Mouse (Mus musculus) forebrain, embryonic 15.5 days (tissue): Measurements from ENCODE around the gene Coch. TPM values are rescaled to one million over a fixed set of nuclear protein-coding genes. Genes with fewer than 3 reads are reported as not detected.
"Not testable (repeated sequence)": the region's sequence is repeated elsewhere in the genome, so short reads cannot be mapped to it uniquely, and the experiment has no call there.

ENCODE experiments used
- ATAC-seq: fragments of 200-750 bp; cut with Nextera tagmentation; replicated peaks from 2 replicates; pipeline ENCODE4 v1.8.0; 2017; ENCODE audit warnings: mild to moderate bottlenecking, moderate TSS enrichment, moderate library complexity
- H3K27ac ChIP-seq: fragments of 300-500 bp; sonication (generic); replicated peaks from 2 replicates; pipeline ENCODE4 v1.5.1; 2015; ENCODE audit warnings: mild to moderate bottlenecking, inconsistent platforms
- H3K27me3 ChIP-seq: fragments of 300-500 bp; sonication (generic); 2 replicates; pipeline ENCODE4 v1.6.1; 2015; ENCODE audit warnings: inconsistent platforms
- H3K36me3 ChIP-seq: fragments of 300-500 bp; sonication (generic); 2 replicates; pipeline ENCODE4 v1.6.1; 2015; ENCODE audit warnings: mild to moderate bottlenecking, inconsistent platforms
- H3K4me1 ChIP-seq: fragments of 300-500 bp; sonication (generic); 2 replicates; pipeline ENCODE4 v1.6.1; 2015; ENCODE audit warnings: inconsistent platforms
- H3K4me2 ChIP-seq: fragments of 300-500 bp; sonication (generic); replicated peaks from 2 replicates; pipeline ENCODE4 v1.6.1; 2015; ENCODE audit warnings: mild to moderate bottlenecking, inconsistent platforms
- H3K4me3 ChIP-seq: fragments of 300-500 bp; sonication (generic); 2 replicates; pipeline ENCODE4 v1.5.1; 2015; ENCODE audit warnings: mild to moderate bottlenecking, inconsistent platforms
- H3K9ac ChIP-seq: fragments of 300-500 bp; sonication (generic); replicated peaks from 2 replicates; pipeline ENCODE4 v1.6.1; 2015; ENCODE audit warnings: mild to moderate bottlenecking, inconsistent platforms
- H3K9me3 ChIP-seq: fragments of 300-500 bp; sonication (generic); 2 replicates; pipeline ENCODE4 v1.6.1; 2016; ENCODE audit warnings: inconsistent platforms
- polyA plus RNA-seq: library from polyadenylated mRNA; unstranded; fragments of >200 nt; fragmentation: Nextera tagmentation; extraction: Ambion mirVana; gene quantifications from 2 replicates; pipeline ENCODE4 v1.2.1, GENCODE M21; 2015

The Coch gene
- polyA plus RNA-seq, 1 experiment from 2014 or later = 8.3 TPM

- H3K4me2 ChIP-seq, H3K4me3 ChIP-seq, H3K4me1 ChIP-seq, ATAC-seq, H3K9me3 ChIP-seq, H3K9ac ChIP-seq, H3K27ac ChIP-seq, H3K27me3 ChIP-seq: not testable (repeated sequence)
- H3K36me3 ChIP-seq = peaks cover 38% of the 10 kb centered on the region
Observed at GRCm38 (mm10) chr12:51649401-51649800, 56.3 kb downstream of the Coch start.

Other genes with a start within 250 kb of the Coch start
- gene G2e3, start 245.3 kb upstream of the Coch start, polyA plus RNA-seq = 36.3 and 36.9 TPM in 2 replicates
- 59.5 and 59.8 TPM in 2 replicates for gene Scfd1, start 215.8 kb upstream of the Coch start, polyA plus RNA-seq
- 43.3 and 46.4 TPM in 2 replicates for gene Ap4s1, start 97.7 kb downstream of the Coch start, polyA plus RNA-seq
- 41.3 and 44.3 TPM in 2 replicates for gene Strn3, start 98.6 kb downstream of the Coch start, polyA plus RNA-seq
- gene Hectd1, start 236.2 kb downstream of the Coch start, polyA plus RNA-seq = 38.8 and 42.7 TPM in 2 replicates